Mouse (Mus musculus) spleen, adult 2 months (tissue): ENCODE data around the gene Zfp386.

ENCODE experiments used
- CTCF ChIP-seq: fragments of 200-500 bp; IDR thresholded peaks from 2 replicates; pipeline ENCODE4 v1.5.1; 2011; ENCODE audit warnings: mild to moderate bottlenecking, inconsistent platforms; ENCODE audit not compliant: insufficient read depth, insufficient read length, insufficient replicate concordance; ENCODE audit errors: extremely low read depth
- POLR2A ChIP-seq: fragments of 200-500 bp; IDR thresholded peaks from 2 replicates; pipeline ENCODE4 v1.6.1; 2011; ENCODE audit warnings: low read depth, low read length, inconsistent platforms

DNA sequence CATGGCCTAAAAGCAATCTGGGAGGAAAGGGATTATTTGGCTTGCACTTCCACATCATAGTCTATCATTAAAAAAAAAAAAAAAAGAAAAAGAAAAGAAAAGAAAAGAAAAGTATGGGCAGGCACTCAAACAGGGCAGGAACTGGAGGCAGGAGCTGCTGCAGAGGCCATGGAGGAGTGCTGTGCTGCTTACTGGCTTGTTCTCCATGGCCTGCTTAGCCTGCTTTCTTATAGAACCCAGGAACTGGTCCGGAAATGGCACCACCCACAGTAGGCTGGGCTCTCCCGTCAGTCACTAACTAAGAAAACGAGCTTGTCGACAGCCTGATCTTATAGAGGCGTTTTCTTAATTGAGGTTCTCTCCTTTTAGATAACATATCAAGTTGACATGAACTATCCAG is 2.7 kb upstream of the Zfp386 start:
- TF ChIP-seq CTCF: no peak
- TF ChIP-seq POLR2A: no peak
